Mouse (Mus musculus): ENCODE measurements at regions not wholly inside any gene's neighbourhood (a gene's known extent, or its start where the extent isn't known, plus 50 kb on each side); places are given as distances from the start of the nearest gene placed in this dataset.
"Not testable (repeated sequence)": the region's sequence is repeated elsewhere in the genome, so short reads cannot be mapped to it uniquely, and the experiment has no call there.

DNA sequence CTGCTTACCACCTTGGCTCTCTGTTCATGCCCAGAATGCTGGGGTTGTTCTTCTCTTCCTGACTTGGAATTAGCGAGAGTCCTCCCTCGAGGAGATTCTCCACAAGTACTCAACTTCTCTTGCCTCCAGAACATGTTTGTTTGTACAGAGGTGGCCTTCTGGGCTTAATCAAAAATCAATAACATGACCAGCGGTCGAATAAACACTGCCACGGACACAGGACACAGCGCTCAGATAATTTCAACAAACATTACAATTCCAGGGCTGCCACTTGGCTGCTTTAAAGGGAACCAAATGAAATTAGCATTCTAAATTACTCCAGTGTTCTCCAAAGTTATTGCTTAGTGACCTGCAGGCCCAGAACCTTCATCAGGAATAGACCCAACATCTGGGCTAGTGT, 249.9 kb downstream of the Setd4 start:
- DNase-seq (ENCODE audit: low read depth, low spot score): no peak

DNA sequence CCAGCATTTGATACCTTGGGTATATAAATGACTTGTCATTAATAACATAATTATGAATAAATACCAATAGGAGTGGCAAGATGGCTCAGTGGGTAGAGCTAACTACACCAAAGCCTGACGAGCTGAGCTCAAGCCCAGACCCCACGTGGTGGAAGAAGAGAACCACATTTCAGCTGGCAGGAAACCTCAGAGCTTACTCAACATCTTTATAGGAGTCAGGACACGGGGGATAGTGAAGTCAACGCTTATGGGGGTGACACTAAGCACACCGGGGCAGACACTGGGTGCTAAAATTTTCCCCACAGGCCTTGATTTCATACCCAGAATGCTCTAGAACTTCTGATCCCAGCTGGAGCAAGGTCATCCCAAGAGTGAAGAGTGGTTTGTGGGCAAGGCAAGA, 259.3 kb downstream of the Setd4 start:
- DNase-seq (ENCODE audit: low read depth, low spot score): no peak

DNA sequence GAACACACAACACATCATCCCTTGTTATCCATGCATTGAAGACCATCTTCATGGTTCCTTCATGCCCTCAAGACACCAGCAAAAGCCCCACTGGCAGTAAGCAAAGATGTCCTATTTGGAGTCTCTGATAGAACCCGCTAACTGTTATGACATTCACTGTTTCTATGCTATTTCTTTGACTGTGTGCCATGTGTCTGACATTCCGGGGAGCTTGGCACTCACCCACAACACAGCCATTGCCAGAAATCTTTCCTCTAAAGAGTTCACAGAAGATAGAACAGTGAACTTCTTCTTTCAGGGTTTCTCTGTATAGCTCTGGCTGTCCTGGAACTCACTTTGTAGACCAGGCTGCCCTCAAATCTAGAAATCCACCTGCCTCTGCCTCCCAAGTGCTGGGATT, 261.2 kb downstream of the Setd4 start:
- DNase-seq (ENCODE audit: low read depth, low spot score): peak; percentile 22

DNA sequence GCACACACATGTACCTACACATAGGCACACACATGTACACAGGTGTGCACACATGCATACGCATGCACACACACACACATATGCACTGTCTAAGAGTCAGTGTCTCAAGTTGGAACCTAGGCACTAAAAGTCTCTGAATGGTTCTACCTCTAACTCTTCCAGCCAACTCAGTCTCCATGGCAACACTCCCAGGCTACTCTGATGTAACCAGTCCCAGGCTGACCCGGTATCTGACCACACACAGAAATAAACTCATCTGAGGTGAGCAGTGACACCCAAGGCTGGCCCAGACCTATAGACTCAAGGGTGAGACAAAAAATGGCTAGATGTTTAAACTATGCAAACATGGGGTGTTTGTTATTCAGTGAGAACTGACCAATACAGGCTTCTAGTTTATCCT, 262.1 kb downstream of the Setd4 start:
- no peak for DNase-seq (ENCODE audit: low read depth, low spot score)

DNA sequence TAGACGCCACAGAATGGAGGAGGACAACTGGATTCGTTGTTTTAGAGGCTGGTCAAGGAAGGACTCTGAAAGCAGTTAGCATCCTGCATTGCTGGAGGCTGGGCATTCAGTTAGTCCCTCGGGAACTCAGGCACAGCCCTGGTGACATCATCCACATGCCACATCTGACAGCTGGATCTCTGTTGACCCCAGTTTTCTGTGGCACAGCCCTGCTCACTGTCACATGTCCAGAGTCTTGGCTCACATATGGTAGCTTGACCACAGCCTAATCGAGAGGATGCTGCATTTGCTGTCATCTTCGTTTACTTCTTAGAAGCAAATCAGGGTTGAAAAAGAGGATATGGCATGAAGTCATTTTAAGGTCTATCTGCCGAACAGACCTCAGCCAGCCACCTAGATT, 265.1 kb downstream of the Setd4 start:
- DNase-seq (ENCODE audit: low read depth, low spot score): no peak

DNA sequence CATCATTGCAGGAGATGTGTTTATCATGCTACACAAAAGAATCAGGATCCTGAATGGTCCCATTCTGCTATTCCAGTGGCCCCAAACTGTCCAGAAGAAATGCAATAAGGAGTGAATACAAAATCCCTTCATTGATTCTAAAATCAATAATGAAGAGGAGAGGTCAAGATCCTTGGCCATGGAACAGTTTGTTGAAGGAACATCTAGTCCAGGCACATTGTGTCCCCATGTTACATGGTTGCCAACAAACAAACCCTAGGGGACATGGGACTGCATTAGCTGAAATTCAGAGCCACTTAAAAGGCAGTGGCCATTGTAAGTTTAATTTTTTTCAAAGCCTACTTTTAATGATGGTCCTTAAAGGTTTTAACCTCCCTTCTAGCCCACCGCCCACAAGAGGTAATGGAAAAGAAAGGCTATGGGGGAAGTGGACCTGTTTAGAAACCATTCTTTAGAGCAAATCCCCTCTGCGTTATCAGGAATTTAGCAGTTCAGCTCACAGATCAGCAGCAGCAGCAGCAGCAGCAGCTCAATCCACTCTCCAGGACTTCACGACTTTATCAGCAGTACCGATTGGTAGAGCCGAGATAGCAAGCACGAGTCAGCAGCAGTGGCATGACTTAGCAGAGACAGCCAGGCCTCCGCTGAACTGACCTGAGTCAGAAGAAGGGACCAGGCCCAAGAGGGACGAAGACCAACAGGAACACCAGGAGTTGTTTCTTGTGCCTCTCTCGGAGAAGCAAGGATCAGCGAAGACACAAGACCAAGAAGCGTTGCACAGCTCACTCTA, 268.3 kb downstream of the Setd4 start:
- no peak for DNase-seq (ENCODE audit: low read depth, low spot score)

DNA sequence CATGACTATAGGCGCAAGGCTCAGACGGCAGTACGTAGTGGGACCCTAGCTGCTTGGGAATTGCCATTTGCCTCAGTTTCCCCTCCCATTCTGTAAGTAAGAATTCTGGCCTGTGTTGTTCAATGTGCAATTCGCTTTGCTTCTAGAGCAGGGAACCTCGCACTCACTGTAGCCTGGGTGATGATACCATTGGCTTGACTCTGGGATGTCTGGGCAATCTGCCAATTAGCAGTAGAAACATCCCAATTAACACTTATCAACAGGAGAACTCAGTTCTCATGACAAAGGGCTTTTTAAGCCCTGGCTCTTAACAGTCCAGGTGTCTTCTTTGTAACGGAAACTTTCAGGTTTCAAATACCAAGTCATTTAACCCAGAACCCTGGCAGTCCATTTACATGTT, 270.2 kb downstream of the Setd4 start:
- peak; percentile 40 for DNase-seq (ENCODE audit: low read depth, low spot score)

DNA sequence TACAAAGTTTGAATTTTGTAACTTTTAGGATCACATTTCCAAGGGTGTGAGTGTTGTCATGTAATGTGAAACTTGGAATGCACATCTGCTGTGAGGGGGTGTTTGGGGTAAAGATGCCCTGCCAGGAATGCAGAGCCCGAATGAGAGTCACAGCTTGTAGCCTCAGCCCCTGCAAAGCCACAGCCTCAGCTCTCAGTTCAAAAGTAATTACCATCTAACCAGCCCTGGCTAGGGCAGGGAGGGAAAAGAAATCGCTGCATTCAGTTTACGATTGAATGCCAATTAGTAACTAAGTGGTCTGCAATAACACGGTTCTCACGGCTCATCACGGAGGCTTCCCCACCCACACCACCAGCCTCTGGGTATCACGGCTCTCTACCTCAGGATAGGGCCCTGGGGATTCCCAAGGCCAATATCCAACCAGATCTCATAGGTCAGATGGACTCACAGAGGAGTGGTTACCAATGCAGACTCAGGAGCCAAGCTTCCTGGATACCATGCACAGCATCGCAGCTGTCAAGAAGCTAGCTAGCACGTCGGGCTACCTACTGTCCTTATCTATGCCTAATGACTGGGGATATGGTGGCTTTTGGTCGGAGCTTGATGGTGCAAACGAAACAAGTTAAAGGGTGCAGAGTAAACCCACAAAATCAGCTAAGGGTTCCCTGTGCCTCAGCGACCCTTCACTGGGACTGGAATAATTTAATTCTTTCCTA, 275.0 kb downstream of the Setd4 start:
- DNase-seq (ENCODE audit: low read depth, low spot score): peak; percentile 36

DNA sequence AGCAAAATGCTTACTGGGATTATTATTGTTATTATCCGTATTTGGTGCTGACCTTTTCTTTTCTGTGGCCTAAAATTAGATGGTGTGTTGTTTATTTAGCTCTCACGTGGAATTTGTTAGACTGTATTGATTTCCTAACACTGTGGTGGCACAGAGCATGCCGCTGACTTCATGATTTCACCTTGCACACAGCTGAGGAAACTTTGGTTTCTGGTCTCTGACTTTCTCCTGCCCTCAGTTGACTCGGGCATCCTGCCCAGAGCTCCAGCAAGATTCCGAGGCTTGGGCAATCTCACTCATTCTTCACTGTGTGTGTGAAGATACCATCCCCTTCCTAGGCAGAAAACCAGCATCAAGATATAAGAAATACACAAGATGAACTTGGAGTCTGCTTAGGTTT, 279.0 kb downstream of the Setd4 start:
- DNase-seq (ENCODE audit: low read depth, low spot score): no peak

DNA sequence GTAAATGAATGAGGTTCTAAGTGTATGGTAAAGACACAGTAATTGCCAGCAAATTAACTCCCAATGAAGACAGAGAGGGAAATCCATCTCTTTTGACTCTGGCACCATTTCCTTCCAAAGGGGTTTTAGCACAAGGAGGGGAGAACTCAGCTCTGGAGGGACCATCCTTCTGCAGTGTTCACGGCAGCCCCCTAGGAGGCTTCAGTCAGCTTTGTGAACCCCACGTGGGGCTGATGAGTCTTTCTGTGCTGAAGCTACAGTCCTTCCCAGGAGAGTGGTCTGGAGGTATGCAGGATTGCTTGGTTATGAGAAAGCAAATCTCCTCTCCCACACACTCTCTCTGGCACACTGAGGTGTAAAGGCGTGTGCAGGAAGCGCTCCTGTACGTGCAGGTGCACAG, 280.7 kb downstream of the Setd4 start:
- no peak for DNase-seq (ENCODE audit: low read depth, low spot score)

DNA sequence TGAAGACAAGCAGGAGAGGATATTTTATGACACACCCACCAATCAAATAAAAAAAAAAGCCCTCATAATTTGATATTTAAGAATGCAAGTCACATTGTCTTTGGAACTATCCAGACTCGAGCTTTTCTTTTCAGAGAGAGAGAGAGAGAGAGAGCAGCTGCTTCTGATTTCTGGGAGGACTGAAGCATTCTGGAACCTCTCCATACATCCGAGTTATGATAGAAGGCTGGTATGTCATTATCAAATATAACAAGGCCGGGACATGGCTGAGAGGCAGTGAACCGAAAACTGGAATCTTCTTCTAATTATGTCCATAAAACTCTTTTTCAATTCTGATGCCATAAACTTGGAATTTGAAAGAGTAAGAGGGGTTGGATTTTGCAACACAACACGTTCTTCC, 284.3 kb downstream of the Setd4 start:
- DNase-seq (ENCODE audit: low read depth, low spot score): no peak

DNA sequence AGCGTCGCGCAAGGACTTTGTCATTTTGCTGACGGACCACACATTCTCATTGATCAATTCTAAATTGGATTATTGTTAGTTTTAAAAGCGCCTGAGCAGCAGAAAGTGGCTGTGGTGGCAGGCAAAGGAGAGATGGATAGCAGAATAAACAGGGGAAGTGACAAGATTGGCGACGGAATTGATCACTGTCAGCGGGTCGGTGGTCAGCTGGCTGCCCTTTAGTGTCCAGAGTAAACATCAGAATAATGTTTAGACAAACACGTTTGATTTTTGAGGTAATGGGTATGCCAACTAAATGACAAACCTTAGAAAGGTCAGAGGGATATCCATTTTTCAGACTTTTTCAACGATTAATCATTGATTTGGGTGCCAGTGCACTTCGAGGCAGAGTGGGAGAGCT, 292.2 kb downstream of the Setd4 start:
- no peak for DNase-seq (ENCODE audit: low read depth, low spot score)

DNA sequence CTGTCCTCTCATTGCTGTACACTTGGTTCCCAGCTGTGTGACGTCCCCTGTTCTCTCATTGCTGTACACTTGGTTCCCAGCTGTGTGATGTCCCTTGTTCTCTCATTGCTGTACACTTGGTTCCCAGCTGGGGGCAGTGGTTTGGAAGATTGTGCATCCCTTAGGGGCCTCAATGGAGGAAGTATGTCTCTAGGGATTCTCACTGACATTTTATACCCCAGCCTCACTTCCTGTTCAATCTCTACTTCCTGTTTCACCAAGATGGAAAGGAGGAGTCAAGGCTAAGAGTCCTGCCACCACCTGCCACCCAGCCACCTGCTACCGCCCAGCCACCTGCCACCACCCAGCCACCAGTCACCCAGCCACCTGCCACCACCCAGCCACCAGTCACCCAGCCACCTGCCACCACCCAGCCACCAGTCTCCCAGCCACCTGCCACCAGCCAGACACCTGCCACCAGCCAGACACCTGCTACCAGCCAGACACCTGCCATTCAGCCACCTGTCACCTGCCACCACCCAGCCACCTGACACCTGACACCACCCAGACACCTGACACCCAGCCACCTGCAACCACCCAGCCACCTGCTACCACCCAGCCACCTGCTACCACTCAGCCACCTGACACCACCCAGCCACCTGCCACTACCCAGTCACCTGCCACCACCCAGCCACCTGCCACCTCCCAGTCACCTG, 295.1 kb downstream of the Setd4 start:
- DNase-seq (ENCODE audit: low read depth, low spot score): no peak

DNA sequence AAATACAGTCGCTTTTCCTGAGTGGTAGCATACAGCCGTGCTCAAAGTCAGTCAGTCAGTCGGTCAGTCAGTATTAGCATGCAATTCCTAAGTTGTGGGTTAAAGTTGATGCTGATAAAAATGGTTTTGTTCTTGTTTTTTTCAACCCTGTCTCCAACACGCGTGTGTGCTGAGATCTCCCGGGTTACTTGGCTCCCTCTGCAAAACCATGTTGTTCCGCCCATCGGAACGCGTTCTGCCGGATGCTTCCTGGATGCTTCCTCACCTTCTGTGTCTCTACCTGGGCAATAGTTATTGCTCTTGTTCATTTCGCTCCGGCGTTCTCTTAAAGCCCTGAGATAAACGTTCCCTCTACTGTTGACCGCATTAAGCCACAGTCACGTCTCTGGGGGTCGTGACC, 296.9 kb downstream of the Setd4 start:
- no peak for DNase-seq (ENCODE audit: low read depth, low spot score)

DNA sequence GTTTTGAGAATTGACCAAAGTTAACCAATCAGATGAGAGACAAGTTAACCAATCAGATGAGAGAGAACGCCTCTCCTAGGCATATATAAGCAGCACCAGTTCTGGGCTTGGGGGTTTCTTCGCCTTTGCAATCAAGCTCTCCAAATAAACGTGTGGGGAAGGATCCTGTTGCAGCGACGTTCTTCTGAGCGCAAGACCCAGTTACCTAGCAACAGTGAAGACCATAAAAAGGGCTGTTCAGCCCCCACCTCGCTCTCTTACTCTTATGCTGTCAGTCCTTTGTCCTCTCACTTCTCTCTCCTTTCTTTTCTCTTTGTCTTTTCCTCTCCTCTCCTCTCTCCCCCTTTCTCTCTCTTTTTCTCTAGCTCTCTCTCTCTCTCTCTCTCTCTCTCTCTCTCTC, 297.7 kb downstream of the Setd4 start:
- not testable (repeated sequence) for DNase-seq (ENCODE audit: low read depth, low spot score)

DNA sequence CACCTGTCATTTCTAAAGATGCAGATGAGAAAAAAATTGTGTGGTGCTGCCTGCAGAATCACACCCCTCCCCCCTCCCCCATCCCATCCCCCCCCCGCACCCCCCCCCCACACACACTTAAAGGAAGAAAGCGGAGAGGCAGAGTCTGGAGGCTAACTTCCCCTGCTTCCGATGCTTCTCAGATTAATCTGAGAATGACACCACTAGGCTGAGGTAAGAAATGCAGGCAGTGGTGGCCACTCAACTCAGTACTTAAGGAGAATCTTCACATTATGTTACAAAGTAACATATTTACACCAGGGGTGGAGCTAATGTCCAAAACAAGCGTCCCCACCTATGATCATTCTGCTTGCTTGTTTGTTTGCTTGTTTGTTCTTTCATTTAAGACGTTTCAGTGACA, 309.4 kb downstream of the Setd4 start:
- peak; percentile 29 for DNase-seq (ENCODE audit: low read depth, low spot score)

DNA sequence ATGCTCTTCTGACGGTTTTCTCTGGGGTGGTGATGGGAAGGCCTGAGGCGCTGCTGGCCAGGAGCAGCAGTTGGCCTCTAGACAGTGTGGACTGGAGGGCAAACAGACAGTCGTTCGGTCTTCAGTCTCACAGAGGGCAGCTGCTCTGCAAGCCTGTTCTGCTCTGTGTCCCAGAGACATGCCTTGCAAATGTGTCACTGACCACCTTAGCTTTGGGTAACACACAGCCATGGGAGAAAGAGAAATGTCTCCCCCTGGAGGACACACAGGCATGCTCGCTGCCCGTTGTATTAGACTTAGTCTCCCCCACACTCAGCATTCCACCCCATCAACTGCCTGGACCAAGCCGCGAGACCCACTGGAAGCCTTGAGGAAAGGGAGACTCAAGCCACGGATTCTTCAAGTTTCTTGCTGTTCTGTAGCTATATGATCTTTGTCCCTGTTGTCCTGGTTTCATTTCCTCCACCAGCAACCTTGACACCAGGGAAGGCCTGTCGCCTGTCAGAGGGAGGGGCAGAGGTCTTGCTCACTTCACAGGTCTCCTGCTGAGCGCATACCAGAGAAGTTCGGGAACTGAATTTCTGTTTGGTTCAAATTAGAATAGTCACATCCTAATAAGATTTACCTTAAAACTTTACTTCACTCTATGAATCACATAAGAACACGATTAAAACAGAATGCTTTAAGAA, 310.8 kb downstream of the Setd4 start:
- peak; percentile 74 for DNase-seq (ENCODE audit: low read depth, low spot score)

DNA sequence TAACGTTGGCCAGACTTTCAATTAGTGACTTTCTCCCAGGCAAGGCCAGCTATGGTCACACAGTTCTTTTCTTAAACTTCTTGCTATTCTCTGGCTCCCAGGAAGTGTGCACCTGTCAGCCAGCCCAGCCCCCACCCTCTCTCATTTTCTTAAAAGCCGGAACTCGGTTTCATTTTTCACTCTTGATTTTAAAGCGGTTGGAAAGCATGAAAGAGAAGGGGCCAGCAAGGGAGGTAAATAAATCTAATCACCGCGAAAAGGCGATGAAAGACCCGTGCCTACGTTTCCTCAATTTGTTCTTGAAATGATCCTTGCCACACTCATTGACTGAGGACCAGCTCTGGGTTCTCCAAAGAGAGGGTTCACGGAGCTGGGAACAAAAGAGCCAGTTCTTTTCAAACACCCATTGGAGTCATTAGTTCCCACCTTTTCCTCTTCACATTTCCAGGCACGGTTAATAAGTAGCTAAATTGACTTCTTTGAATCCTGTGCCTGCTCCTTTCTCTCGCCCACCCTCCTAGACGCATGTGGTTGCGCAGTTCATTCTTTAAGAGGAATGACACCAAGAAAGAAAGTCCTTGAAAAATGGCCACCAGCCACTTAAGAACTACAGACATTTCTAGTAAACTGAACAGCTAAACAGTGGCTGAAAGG, 311.6 kb downstream of the Setd4 start:
- no peak for DNase-seq (ENCODE audit: low read depth, low spot score)

DNA sequence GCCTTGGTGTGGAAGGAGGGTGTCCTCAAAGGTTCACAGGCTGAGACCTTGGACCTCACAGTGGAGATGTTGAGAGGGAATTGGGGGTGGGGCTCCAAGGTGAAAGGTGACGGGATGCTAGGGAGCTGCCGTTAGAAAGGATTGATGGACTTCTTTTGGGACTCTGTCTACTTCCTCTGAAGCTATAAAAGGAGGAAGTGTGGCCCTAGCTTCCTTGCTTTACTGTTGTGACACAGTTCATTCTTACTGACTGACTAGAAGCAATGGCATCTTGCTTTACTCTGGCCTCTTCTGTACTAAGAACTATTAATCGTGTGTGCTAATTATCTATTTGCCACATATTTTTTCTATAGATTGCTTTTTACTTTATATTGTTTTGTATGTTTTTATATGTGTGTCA, 315.8 kb downstream of the Setd4 start:
- DNase-seq (ENCODE audit: low read depth, low spot score): no peak

DNA sequence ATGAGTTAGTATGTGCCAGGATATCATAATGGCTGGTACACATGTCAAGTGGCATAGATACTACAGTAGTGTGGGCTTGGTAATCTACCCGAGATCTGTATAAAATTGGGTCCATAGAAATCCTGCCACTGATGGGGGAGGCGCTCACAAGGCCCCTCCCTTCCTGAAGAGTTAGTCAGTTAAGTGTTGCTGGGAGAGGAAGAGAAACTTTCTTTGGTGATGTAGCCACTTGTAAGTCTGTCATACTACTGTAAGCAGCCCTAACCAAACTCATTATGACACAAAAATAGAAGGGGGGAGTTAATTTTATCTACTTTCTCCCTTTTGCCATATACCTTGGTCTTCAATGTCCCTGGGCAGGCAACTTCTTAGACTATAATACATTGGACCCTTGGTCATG, 316.3 kb downstream of the Setd4 start:
- no peak for DNase-seq (ENCODE audit: low read depth, low spot score)

DNA sequence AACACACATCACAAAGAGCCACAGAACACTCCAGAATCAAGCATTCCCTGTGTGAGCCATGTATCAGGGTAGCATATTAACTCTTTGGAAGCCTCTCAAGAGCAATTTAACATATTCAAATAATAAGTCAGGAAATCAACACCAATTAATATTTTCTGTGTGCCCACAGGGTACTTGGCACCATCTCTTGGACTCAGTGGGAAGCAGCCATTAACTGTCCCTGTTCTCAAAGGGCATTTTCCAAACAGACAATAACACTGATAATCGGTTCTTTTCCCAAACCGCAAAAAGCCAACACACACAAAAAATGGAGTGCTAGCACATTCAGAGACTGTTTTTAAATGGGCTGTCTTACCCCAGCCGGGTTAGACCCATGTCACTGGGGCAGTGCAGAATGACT, 317.0 kb downstream of the Setd4 start:
- no peak for DNase-seq (ENCODE audit: low read depth, low spot score)

DNA sequence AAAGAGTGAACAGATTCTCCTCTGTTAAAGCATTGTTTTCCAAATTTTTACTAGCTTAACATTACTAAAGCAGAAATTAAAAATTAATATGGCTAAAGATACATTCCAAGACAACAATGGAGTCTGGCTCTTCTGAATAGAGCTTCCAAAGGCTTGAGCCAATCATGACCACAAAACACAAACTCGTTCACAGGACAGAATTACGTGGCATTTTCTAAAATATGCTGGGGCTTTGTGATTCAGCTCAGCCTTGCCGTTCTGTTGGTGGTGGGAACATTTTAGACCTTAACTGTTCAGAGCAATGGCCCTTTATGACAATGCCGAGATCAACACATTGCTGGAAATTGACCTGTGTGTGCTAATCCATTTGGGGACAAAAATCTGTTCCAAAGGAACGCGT, 318.7 kb downstream of the Setd4 start:
- no peak for DNase-seq (ENCODE audit: low read depth, low spot score)

Data from brain, adult 2 months (tissue).